Mouse (Mus musculus) neural tube, embryonic 14.5 days (tissue): ENCODE measurements at regions not wholly inside any gene's neighbourhood (a gene's known extent, or its start where the extent isn't known, plus 50 kb on each side); places are given as distances from the start of the nearest gene placed in this dataset.
A peak's percentile ranks its signal among the peaks of the same experiment; 100 is the strongest.

Experiments used
- ATAC-seq: fragments of 200-750 bp; cut with Nextera tagmentation; 2 replicates; pipeline ENCODE4 v1.8.0; 2017; ENCODE audit warnings: low read depth, mild to moderate bottlenecking, moderate TSS enrichment, moderate library complexity
- H3K27ac ChIP-seq: fragments of 300-500 bp; sonication (generic); 2 replicates; pipeline ENCODE4 v1.5.1; 2014; ENCODE audit warnings: low read depth, mild to moderate bottlenecking, control low read depth, low read length, moderate library complexity, mixed read lengths
- H3K27me3 ChIP-seq: fragments of 300-500 bp; sonication (generic); 2 replicates; pipeline ENCODE4 v1.6.1; 2014; ENCODE audit warnings: low read length; ENCODE audit not compliant: control insufficient read depth, insufficient read depth
- H3K36me3 ChIP-seq: fragments of 300-500 bp; sonication (generic); 2 replicates; pipeline ENCODE4 v1.6.1; 2014; ENCODE audit warnings: low read length, mixed read lengths; ENCODE audit not compliant: control insufficient read depth, insufficient read depth
- H3K4me1 ChIP-seq: fragments of 300-500 bp; sonication (generic); 2 replicates; pipeline ENCODE4 v1.6.1; 2014; ENCODE audit warnings: low read length; ENCODE audit not compliant: control insufficient read depth, insufficient read depth
- H3K4me2 ChIP-seq: fragments of 300-500 bp; sonication (generic); 2 replicates; pipeline ENCODE4 v1.6.1; 2014; ENCODE audit warnings: mild to moderate bottlenecking, low read depth, low read length, control low read depth
- H3K4me3 ChIP-seq: fragments of 300-500 bp; sonication (generic); 2 replicates; pipeline ENCODE4 v1.5.1; 2014; ENCODE audit warnings: low read depth, low read length, control low read depth, mixed read lengths
- H3K9ac ChIP-seq: fragments of 300-500 bp; sonication (generic); replicated peaks from 2 replicates; pipeline ENCODE4 v1.6.1; 2014; ENCODE audit warnings: low read depth, mild to moderate bottlenecking, control low read depth, low read length, mixed read lengths
- H3K9me3 ChIP-seq: fragments of 300-500 bp; sonication (generic); 2 replicates; pipeline ENCODE4 v1.6.1; 2016; ENCODE audit warnings: low read length; ENCODE audit not compliant: control insufficient read depth
- WGBS: fragments of 180-500 bp; shearing (Covaris S2); extraction: QIAGEN DNeasy Blood & Tissue Kit; methylation state at CpG from one replicate; pipeline ENCODE4 v1.1.7; 2014; 5-methylcytosine and 5-hydroxymethylcytosine counted together

DNA sequence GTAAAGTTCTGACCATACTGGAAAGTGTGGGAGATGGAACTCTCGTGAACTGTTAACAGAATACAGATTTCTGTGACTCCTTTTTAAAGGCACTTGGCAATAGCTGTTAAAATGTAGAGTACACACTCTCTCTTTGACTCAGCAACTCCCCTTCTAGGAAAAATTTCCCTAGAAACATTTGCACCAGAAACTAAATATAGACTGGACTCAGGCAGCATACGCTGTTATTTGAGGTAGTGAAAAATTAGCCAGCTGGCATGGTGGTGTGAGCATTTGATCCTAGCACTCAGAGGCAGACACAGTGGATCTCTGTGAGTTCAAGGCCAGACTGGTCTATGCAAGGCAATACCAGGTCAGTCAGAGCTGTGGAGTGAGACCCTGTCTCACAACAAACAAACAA, 215.5 kb upstream of the Amigo2 start:
- H3K9me3 ChIP-seq, result no peaks in the 10 kb centered on the region
- no peak overlapping the region for H3K27ac ChIP-seq
- H3K36me3 ChIP-seq, result no peaks in the 10 kb centered on the region
- H3K27me3 ChIP-seq, result no peaks in the 10 kb centered on the region
- no peak overlapping the region for H3K4me3 ChIP-seq
- ATAC-seq, result no peak
- 88% methylated on average over 2 of the region's 2 CpGs for WGBS
- no peak overlapping the region for H3K9ac ChIP-seq
- no peaks in the 10 kb centered on the region for H3K4me1 ChIP-seq
- H3K4me2 ChIP-seq, result no peak overlapping the region

DNA sequence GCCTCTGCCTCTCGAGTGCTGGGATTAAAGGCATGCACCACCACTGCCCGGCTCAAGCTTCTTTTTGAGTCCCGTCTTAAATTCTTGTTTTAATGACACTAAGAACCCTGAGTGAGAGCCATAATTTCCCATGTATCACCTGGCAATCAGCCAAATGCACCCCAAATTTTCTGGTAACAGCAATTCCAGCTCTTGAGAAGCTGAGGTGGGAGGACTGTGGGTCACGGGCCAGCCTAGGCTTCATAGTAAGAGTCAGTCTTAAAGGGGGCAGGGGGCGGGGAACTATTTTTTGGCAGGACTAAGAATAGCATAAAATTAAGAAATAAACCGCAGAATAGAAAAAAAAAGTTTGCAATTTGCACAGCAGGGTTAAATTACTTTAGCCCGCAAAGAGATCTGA, 214.9 kb upstream of the Amigo2 start:
- H3K27ac ChIP-seq, result no peak overlapping the region
- WGBS, result 88% methylated on average over 7 of the region's 7 CpGs
- no peak overlapping the region for H3K4me3 ChIP-seq
- no peaks in the 10 kb centered on the region for H3K27me3 ChIP-seq
- no peaks in the 10 kb centered on the region for H3K4me1 ChIP-seq
- H3K36me3 ChIP-seq, result no peaks in the 10 kb centered on the region
- no peak for ATAC-seq
- H3K9ac ChIP-seq, result no peak overlapping the region
- H3K4me2 ChIP-seq, result no peak overlapping the region
- no peaks in the 10 kb centered on the region for H3K9me3 ChIP-seq

DNA sequence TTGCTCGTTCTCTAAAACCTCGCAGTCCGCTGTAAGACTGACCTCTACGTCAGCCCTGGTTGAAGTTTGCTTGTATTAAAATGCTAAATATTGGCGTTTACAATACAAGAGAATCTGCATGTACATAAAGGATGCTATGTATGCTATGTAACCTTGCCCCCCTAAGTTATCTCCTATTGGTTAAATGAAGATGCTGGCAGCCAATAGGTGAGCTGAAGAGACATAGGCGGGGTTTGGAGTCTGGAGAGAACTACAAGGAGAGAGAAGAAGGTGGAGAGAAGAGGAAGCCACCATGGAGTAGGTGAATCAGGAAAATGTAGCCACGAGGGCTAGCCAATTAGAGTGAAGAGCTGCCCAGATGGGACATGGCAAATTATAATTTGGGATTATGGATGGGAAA, 214.0 kb upstream of the Amigo2 start:
- H3K4me2 ChIP-seq, result no peak overlapping the region
- no peak overlapping the region for H3K4me3 ChIP-seq
- ATAC-seq, result no peak
- no peak overlapping the region for H3K27ac ChIP-seq
- H3K9ac ChIP-seq, result no peak overlapping the region
- no peaks in the 10 kb centered on the region for H3K27me3 ChIP-seq
- no peaks in the 10 kb centered on the region for H3K36me3 ChIP-seq
- WGBS, result 79% methylated on average over 7 of the region's 7 CpGs
- no peaks in the 10 kb centered on the region for H3K9me3 ChIP-seq
- H3K4me1 ChIP-seq, result no peaks in the 10 kb centered on the region

DNA sequence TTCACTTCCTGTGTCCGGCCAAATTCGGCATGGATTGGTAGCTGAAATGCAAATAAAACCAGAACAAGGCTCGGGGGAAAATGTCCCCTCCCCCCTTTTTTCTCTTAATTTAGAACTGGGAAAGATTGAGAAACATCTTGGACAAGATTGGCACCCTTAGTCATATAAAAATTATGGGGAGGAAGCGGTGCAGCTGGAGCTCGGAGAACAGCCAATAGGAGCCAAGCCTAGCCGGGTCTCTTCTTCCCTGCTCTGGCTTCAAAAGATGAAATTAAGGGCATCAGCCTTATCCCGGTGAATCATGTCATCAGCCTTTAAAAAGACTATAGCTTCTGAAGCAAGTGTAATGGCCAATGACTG, 213.3 kb upstream of the Amigo2 start:
- H3K9me3 ChIP-seq, result no peaks in the 10 kb centered on the region
- no peak overlapping the region for H3K27ac ChIP-seq
- no peak overlapping the region for H3K4me3 ChIP-seq
- no peak for ATAC-seq
- no peak overlapping the region for H3K9ac ChIP-seq
- H3K36me3 ChIP-seq, result no peaks in the 10 kb centered on the region
- WGBS, result 92% methylated on average over 7 of the region's 7 CpGs
- H3K27me3 ChIP-seq, result no peaks in the 10 kb centered on the region
- no peak overlapping the region for H3K4me2 ChIP-seq
- no peaks in the 10 kb centered on the region for H3K4me1 ChIP-seq

DNA sequence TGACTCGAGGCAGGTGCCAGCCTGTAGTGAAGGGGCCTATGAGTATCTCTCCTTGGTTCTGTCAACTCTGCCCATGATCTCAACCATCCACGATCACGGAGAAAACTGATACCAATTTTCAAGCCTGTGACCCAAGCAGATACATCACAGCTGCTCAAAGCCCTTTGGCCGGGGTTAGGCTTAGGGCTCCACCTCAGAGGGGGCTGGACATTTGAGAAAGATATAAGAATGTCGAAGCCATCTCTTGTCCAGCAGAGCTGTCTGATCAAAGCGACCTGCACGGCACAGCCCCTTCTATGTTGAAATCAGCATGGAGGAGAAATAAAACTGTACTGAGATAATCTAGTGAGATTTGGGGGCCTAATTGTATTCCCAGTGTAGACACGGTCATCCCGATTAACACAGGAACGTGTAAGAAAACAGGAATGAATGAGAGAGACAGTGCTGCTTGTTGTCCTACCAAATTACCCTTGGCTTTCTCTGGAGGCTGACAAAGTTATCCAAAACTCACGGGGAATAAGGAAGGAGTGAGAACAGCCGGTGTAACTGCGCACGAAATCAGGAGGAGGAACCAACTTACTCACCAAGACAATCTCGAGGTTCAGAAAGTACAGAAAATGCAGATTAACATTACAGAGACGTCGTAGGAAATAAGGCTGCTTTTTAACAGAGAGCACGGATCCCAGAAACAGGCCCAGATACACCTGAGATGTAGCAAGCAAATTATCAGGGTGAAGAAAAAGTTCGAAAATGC, 212.7 kb upstream of the Amigo2 start:
- Histone ChIP-seq H3K9ac (no peak overlapping the region), H3K27me3 (no peaks in the 10 kb centered on the region), H3K4me3 (no peak overlapping the region), H3K27ac (no peak overlapping the region), H3K36me3 (no peaks in the 10 kb centered on the region), H3K9me3 (no peaks in the 10 kb centered on the region), H3K4me1 (no peaks in the 10 kb centered on the region), H3K4me2 (no peak overlapping the region)
- WGBS, result 94% methylated on average over 19 of the region's 19 CpGs
- no peak for ATAC-seq

DNA sequence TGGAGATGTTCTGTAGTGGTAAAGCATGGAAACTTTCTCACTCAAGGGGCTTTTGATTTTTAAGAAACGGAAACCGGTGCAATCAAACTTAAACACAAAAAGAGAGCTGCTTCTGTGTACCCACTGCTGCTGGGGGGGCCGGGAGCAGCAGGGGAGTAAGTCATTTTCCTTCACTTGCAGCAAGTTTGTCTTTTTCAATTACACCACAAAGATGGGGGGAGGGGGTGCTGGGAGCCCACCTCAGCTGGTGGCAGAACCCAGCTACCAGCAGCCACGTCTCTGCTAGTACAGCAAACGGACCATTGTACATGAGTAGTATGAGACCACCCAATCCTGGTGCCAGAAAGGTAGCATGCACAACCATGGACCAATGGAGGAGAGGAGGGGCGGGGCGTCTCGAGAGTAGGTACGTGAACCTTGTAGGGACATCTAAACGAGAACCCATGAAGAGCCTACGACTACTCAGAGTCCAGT, 211.7 kb upstream of the Amigo2 start:
- Histone ChIP-seq H3K27ac (no peak overlapping the region), H3K27me3 (no peaks in the 10 kb centered on the region), H3K4me3 (no peak overlapping the region), H3K36me3 (no peaks in the 10 kb centered on the region), H3K4me2 (no peak overlapping the region), H3K9ac (no peak overlapping the region), H3K4me1 (no peaks in the 10 kb centered on the region), H3K9me3 (no peaks in the 10 kb centered on the region)
- no peak for ATAC-seq
- 68% methylated on average over 11 of the region's 11 CpGs for WGBS

DNA sequence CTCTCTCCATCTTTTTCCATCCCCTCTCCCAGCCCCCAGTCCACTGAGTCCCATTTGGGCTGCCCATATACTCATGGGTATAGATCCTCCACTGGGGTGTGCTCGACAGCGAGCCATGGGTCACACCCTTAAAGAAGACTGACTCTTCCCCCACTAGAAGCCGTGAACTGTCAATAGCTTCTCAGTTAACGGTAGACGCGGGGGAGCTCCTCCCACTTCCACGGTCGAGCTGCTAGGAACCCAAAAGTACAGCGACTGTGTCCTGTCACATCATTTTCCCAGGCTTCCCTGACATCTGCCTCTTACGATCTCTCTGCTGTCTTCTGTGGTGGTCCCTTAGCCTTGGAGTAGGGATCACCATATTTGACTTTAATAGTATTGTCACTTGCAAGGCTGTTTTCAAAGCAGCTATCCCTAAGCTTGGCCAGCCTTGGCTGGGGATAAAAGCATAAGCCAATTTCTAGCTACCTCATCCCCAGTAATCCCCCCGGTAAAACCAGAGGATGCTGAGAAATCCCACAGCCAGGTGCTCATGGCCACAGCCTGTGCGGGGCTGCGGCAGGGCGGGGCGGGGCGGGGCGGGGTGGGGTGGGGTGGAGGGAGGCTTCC, 211.2 kb upstream of the Amigo2 start:
- Histone ChIP-seq H3K27me3 (no peaks in the 10 kb centered on the region), H3K36me3 (no peaks in the 10 kb centered on the region), H3K4me1 (no peaks in the 10 kb centered on the region), H3K27ac (no peak overlapping the region), H3K4me2 (peak overlapping the region; percentile 33), H3K9ac (no peak overlapping the region), H3K4me3 (no peak overlapping the region), H3K9me3 (no peaks in the 10 kb centered on the region)
- no peak for ATAC-seq
- 51% methylated on average over 17 of the region's 17 CpGs for WGBS

DNA sequence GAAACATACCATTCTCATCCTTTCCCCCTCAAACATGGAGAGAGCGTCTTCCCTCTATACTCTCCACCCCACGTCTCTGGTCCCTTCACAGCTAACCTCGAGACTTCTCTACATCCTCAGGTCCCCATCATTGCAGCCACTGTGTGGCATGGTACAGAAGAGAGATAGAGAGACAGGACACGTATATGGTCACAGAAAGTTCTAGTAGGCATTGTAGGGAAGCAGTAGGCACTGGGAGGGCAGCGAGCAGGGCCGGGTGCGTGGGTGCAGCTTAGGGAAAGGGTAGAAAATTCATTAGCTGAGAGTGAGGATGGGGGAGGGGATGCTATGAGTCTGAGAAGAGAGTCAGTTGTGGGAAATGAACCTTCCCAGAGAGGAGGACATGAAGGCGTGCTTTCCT, 210.4 kb upstream of the Amigo2 start:
- Histone ChIP-seq H3K4me1 (no peaks in the 10 kb centered on the region), H3K36me3 (no peaks in the 10 kb centered on the region), H3K4me3 (no peak overlapping the region), H3K9me3 (no peaks in the 10 kb centered on the region), H3K4me2 (no peak overlapping the region), H3K9ac (no peak overlapping the region), H3K27me3 (no peaks in the 10 kb centered on the region), H3K27ac (no peak overlapping the region)
- ATAC-seq, result no peak
- 87% methylated on average over 8 of the region's 8 CpGs for WGBS

DNA sequence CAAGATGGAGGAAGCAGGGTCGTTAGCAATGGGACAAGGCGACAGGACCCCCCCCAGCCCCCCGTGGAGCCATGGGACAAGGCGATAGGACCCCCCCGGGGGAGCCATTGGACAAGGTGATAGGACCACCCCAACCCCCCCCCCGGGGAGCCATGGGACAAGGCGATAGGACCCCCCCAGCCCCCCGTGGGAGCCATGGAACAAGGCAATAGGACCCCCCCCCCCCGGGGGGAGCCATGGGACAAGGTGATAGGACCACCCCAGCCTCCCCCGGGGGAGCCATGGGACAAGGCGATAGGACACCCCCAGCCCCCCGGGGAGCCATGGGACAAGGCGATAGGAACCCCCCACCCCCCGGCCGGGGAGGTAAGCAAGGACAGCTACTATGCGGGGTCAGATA, 209.9 kb upstream of the Amigo2 start:
- Histone ChIP-seq H3K9ac (no peak overlapping the region), H3K9me3 (no peaks in the 10 kb centered on the region), H3K4me1 (no peaks in the 10 kb centered on the region), H3K27ac (no peak overlapping the region), H3K27me3 (no peaks in the 10 kb centered on the region), H3K4me3 (no peak overlapping the region), H3K36me3 (no peaks in the 10 kb centered on the region), H3K4me2 (no peak overlapping the region)
- no peak for ATAC-seq
- 91% methylated on average over 16 of the region's 16 CpGs for WGBS
